Comparison of ENCODE assay signal across 22 mouse cellular contexts in genomic region chr8:119039358-119039757, GRCm38 (mm10).
DNase-seq lines count a peak whose midpoint lies in the region; ATAC-seq and TF ChIP-seq lines count a peak whose summit lies in the region.
"Had no signal": no experiment of that assay in that cellular context is flagged by ENCODE, and none has a peak within 500 bp of the region (broad histone marks: within the 10 kb centered on the region; RNA-seq: fewer than 3 reads in every experiment).

No protein-coding gene starts in this region.

- no peaks in the 10 kb centered on the region for H3K36me3 ChIP-seq in hindbrain, postnatal 0 days (ENCODE audit: insufficient read depth, low read length)
- no peaks in the 10 kb centered on the region for H3K36me3 ChIP-seq in hindbrain, embryonic 14.5 days (replicated peaks; ENCODE audit: control insufficient read depth, insufficient read depth)
- no peaks in the 10 kb centered on the region for H3K36me3 ChIP-seq in midbrain, postnatal 0 days (ENCODE audit: insufficient read depth, low read length)
- no peaks in the 10 kb centered on the region for H3K36me3 ChIP-seq in midbrain, embryonic 11.5 days (ENCODE audit: control insufficient read depth, insufficient read depth, low read length)
- no peaks in the 10 kb centered on the region for H3K36me3 ChIP-seq in thymus, adult 2 months (ENCODE audit: control insufficient read depth, insufficient read depth, low read length)
- H3K36me3 ChIP-seq: G1E; hindbrain, embryonic 15.5 days; limb, embryonic 12.5 days; liver, embryonic 15.5 days; neural tube, embryonic 15.5 days had no signal

- TF ChIP-seq CTCF in hindbrain, postnatal 0 days (IDR thresholded peaks at IDR 0.05; ENCODE audit: low read depth) = peak; percentile 23
- peak; percentile 47 for TF ChIP-seq CTCF in midbrain, postnatal 0 days (IDR thresholded peaks at IDR 0.05)
- no peak for TF ChIP-seq CTCF in thymus, adult 2 months (IDR thresholded peaks at IDR 0.05; ENCODE audit: borderline replicate concordance, control insufficient read depth, extremely low read depth, insufficient read depth, low read length, poor library complexity)

- 94% methylated on average over 2 of the region's 2 CpGs for WGBS in hindbrain, postnatal 0 days
- WGBS in hindbrain, embryonic 14.5 days = 88% methylated on average over 2 of the region's 2 CpGs
- 84% methylated on average over 2 of the region's 2 CpGs for WGBS in midbrain, postnatal 0 days
- 84% methylated on average over 2 of the region's 2 CpGs for WGBS in midbrain, embryonic 11.5 days
- 89% methylated on average over 2 of the region's 2 CpGs for WGBS in thymus, adult 2 months

- H3K27ac ChIP-seq in hindbrain, postnatal 0 days = no peak overlapping the region
- no peak overlapping the region for H3K27ac ChIP-seq in hindbrain, embryonic 14.5 days
- no peak overlapping the region for H3K27ac ChIP-seq in midbrain, postnatal 0 days (ENCODE audit: low read depth, low read length)
- no peak overlapping the region for H3K27ac ChIP-seq in midbrain, embryonic 11.5 days (ENCODE audit: low read depth, low read length)
- H3K27ac ChIP-seq in thymus, adult 2 months (ENCODE audit: control insufficient read depth, insufficient read depth, low read length) = no peak overlapping the region
- H3K27ac ChIP-seq: hindbrain, embryonic 15.5 days; limb, embryonic 12.5 days; liver, embryonic 15.5 days; neural tube, embryonic 15.5 days had no signal

- ATAC-seq in hindbrain, postnatal 0 days = no peak
- no peak for ATAC-seq in hindbrain, embryonic 14.5 days (ENCODE audit: low FRiP score)
- ATAC-seq in midbrain, postnatal 0 days (ENCODE audit: low FRiP score) = no peak
- no peak for ATAC-seq in midbrain, embryonic 11.5 days (ENCODE audit: low FRiP score)
- ATAC-seq: lung, postnatal 0 days had no signal

- no peak for DNase-seq in hindbrain, postnatal 0 days (ENCODE audit: low spot score)
- DNase-seq in hindbrain, embryonic 14.5 days (ENCODE audit: low spot score) = no peak
- DNase-seq in midbrain, postnatal 0 days (ENCODE audit: low spot score) = no peak
- DNase-seq in midbrain, embryonic 11.5 days (ENCODE audit: low spot score, missing footprints) = no peak
- DNase-seq in NIH3T3 (ENCODE audit: low read depth) = peak; percentile 3
- no peak for DNase-seq in thymus, adult 2 months
- no peak for DNase-seq in adrenal gland, postnatal 25 days
- DNase-seq: adrenal gland, adult 2 months; cerebellum, adult 11 months; embryo, embryonic 11 days; heart, adult 11 months; heart, postnatal 36 days; kidney, adult 11 months; kidney, postnatal 10 days; midbrain, embryonic 14.5 days; thymus, adult 18-20 months had no signal

- no peak overlapping the region for H3K4me3 ChIP-seq in hindbrain, postnatal 0 days (ENCODE audit: low read length)
- no peak overlapping the region for H3K4me3 ChIP-seq in hindbrain, embryonic 14.5 days (replicated peaks; ENCODE audit: low read length)
- H3K4me3 ChIP-seq in midbrain, postnatal 0 days (ENCODE audit: low read depth, low read length) = no peak overlapping the region
- H3K4me3 ChIP-seq in midbrain, embryonic 11.5 days (ENCODE audit: low read depth, low read length) = no peak overlapping the region
- no peak overlapping the region for H3K4me3 ChIP-seq in thymus, adult 2 months (ENCODE audit: control insufficient read depth, insufficient read depth, low read length)
- H3K4me3 ChIP-seq: hindbrain, embryonic 15.5 days; limb, embryonic 12.5 days; liver, embryonic 15.5 days; neural tube, embryonic 15.5 days had no signal

- no peak overlapping the region for H3K4me2 ChIP-seq in hindbrain, postnatal 0 days (ENCODE audit: low read depth, low read length)
- no peak overlapping the region for H3K4me2 ChIP-seq in hindbrain, embryonic 14.5 days (replicated peaks)
- no peak overlapping the region for H3K4me2 ChIP-seq in midbrain, postnatal 0 days (ENCODE audit: low read depth, low read length, poor library complexity, severe bottlenecking)
- H3K4me2 ChIP-seq in midbrain, embryonic 11.5 days = no peak overlapping the region
- H3K4me2 ChIP-seq: hindbrain, embryonic 15.5 days; limb, embryonic 12.5 days; liver, embryonic 15.5 days; neural tube, embryonic 15.5 days had no signal

- H3K4me1 ChIP-seq in hindbrain, postnatal 0 days (ENCODE audit: insufficient read depth, low read length) = no peaks in the 10 kb centered on the region
- no peaks in the 10 kb centered on the region for H3K4me1 ChIP-seq in hindbrain, embryonic 14.5 days (replicated peaks; ENCODE audit: control insufficient read depth, insufficient read depth, low read length)
- no peaks in the 10 kb centered on the region for H3K4me1 ChIP-seq in midbrain, postnatal 0 days (ENCODE audit: insufficient read depth, low read length)
- no peaks in the 10 kb centered on the region for H3K4me1 ChIP-seq in midbrain, embryonic 11.5 days (ENCODE audit: control insufficient read depth, insufficient read depth, low read length)
- H3K4me1 ChIP-seq in thymus, adult 2 months (replicated peaks; ENCODE audit: control insufficient read depth, insufficient read depth, low read length) = no peaks in the 10 kb centered on the region
- H3K4me1 ChIP-seq: hindbrain, embryonic 15.5 days; limb, embryonic 12.5 days; liver, embryonic 15.5 days; neural tube, embryonic 15.5 days had no signal

- TF ChIP-seq POLR2A in thymus, adult 2 months (IDR thresholded peaks at IDR 0.05; ENCODE audit: control insufficient read depth, extremely low read depth, insufficient read depth, low read length, poor library complexity) = no peak

- no peaks in the 10 kb centered on the region for H3K9me3 ChIP-seq in hindbrain, postnatal 0 days (ENCODE audit: low read length)
- peaks cover 1% of the 10 kb centered on the region; the same call in 1 of the 2 replicates for H3K9me3 ChIP-seq in hindbrain, embryonic 14.5 days (ENCODE audit: control insufficient read depth, low read length)
- H3K9me3 ChIP-seq in midbrain, postnatal 0 days (ENCODE audit: low read length) = no peaks in the 10 kb centered on the region
- no peaks in the 10 kb centered on the region; the same call in 1 of the 2 replicates for H3K9me3 ChIP-seq in midbrain, embryonic 11.5 days (ENCODE audit: control insufficient read depth, low read length)
- H3K9me3 ChIP-seq: hindbrain, embryonic 15.5 days; limb, embryonic 12.5 days; liver, embryonic 15.5 days; neural tube, embryonic 15.5 days had no signal

- no peaks in the 10 kb centered on the region for H3K27me3 ChIP-seq in hindbrain, postnatal 0 days (ENCODE audit: insufficient read depth, low read length)
- no peaks in the 10 kb centered on the region for H3K27me3 ChIP-seq in hindbrain, embryonic 14.5 days (ENCODE audit: control insufficient read depth, insufficient read depth, low read length)
- H3K27me3 ChIP-seq in midbrain, postnatal 0 days (ENCODE audit: insufficient read depth, low read length) = no peaks in the 10 kb centered on the region
- no peaks in the 10 kb centered on the region for H3K27me3 ChIP-seq in midbrain, embryonic 11.5 days (ENCODE audit: control insufficient read depth, insufficient read depth, low read length)
- H3K27me3 ChIP-seq in thymus, adult 2 months (ENCODE audit: control insufficient read depth, insufficient read depth, low read length) = no peaks in the 10 kb centered on the region
- H3K27me3 ChIP-seq: hindbrain, embryonic 15.5 days; limb, embryonic 12.5 days; liver, embryonic 15.5 days; neural tube, embryonic 15.5 days had no signal

- H3K9ac ChIP-seq in hindbrain, postnatal 0 days (replicated peaks; ENCODE audit: low read length) = no peak overlapping the region
- no peak overlapping the region for H3K9ac ChIP-seq in hindbrain, embryonic 14.5 days
- no peak overlapping the region for H3K9ac ChIP-seq in midbrain, postnatal 0 days (replicated peaks; ENCODE audit: low read length, poor library complexity, severe bottlenecking)
- H3K9ac ChIP-seq in midbrain, embryonic 11.5 days (ENCODE audit: low read length) = no peak overlapping the region
- H3K9ac ChIP-seq: hindbrain, embryonic 15.5 days; limb, embryonic 12.5 days; liver, embryonic 15.5 days; neural tube, embryonic 15.5 days had no signal
